Mouse (Mus musculus) kidney, postnatal 4 days (tissue): ENCODE measurements at regions not wholly inside any gene's neighbourhood (a gene's known extent, or its start where the extent isn't known, plus 50 kb on each side); places are given as distances from the start of the nearest gene placed in this dataset.
A peak's percentile ranks its signal among the peaks of the same experiment; 100 is the strongest.

ENCODE experiments used
- DNase-seq, 2 experiments: peaks; one replicate each; pipeline ENCODE4 v3.0.0; 2021; ENCODE audit warnings: mixed read lengths in 2 of 2

DNA sequence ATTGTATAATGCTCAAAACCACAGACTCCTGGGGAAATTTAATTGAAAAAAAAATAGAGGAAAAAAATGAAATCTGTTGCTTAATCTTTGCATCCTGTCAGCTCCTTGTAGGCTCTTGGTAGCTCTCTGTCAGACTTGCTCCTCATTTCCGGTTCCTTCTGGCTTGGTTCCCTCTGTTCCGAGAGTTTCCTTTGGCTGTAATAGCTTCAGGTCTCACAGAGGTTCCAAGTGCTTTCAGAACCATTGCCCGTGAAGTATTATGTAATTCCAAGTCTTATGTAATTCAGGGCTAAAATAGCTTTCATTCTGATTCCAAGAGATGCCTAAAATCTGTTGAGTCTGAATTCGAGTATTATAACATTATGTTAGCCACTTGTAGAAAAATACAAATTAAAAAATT is 117.3 kb downstream of the Spry2 start:
- peak; percentile 18 to 31 for DNase-seq

DNA sequence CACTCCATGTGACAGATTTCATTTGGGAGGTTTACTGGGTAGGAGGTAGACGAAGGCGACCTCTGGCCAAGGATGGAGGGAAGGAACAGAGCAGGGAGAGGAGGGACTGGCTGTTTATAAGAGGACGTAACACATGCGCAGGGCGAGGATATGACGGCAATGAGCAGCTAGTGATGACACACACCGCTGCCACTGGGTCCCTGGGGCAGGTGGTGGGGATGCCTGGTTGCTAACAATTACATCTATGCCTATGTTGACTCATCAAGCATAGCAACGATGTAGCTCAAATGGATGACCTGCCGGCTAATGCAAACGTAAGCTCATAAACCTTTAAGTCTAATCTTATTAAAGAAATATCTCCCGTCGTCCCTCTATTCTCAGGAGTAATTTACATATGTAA is 122.9 kb downstream of the Spry2 start:
- DNase-seq: no peak

DNA sequence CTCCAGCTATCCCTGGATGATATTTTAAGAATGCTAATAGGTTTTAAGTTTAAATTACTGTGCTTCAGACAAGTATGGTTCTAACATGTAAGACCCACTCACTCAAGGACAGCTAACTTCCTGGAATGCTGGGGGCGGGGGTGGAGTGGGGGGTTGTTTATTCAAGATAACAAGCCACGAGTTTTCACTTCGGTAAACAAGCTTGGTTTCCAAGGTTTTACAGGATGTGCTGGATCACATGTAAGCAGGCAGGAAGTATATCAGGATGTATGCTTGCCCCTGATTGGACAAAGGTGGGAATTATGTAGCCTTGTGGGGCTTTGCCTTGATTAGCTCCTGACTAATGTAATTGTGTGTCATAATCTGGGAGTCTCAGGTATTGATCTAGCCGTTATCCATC is 129.5 kb downstream of the Spry2 start:
- DNase-seq: peak in 1 of 2 experiments; percentile 20

DNA sequence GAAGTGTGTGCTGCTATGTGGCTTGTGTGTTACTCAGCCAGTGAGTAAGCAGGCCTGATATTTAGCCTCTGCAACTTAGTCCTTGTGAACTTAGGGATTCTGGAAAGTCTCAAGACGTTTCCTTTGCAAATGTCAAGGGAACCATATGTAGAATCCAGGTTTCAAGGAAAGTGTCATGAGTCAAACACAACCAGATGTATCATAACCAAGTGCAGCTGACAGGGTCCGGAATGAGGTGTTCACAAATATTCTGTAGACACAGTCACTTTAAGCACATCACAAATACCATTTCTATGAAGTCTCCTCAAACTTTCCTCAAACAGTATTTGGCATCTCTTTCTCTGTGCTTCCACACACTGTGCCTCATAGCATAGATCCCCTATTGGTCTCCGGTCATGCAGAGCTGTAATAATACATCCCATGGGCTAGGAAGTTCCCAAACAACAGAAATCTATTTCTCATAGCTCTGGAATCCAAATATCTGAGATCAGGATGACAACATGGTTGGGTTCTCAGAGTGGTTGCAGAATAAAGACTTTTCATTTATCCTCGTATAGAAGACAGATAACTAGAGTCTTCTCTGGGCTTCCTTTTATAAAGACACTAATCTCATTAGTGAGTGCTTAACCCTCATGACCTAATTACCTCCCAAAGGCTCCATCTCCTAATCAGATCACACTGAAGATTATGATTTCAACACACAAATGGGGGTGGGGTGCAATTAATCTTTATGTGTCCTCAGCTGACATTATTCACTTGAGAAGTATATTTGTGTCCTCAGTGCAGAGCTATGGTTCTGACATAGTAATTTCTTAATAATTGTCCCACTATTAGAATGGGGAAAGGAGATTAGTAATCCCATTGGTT is 143.9 kb downstream of the Spry2 start:
- no peak for DNase-seq

DNA sequence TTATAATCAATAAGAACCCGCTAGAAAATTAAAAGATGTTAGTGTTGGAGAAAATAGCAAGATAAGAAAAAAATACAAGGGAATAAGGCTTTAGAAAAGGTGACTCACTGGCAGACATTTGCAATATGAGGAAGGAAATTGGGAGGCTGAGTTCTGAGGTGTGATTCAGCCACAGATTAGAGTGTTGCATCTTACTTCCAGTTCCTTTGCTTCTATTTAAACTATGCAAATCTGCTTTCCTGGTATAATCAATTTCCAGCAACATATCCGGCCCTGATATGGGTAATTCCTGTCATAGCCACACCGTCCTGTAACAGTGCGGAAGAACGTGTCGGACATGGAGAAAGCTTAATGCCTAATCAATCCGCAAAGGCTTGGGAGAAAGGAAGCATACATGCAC is 144.9 kb downstream of the Spry2 start:
- DNase-seq: no peak

DNA sequence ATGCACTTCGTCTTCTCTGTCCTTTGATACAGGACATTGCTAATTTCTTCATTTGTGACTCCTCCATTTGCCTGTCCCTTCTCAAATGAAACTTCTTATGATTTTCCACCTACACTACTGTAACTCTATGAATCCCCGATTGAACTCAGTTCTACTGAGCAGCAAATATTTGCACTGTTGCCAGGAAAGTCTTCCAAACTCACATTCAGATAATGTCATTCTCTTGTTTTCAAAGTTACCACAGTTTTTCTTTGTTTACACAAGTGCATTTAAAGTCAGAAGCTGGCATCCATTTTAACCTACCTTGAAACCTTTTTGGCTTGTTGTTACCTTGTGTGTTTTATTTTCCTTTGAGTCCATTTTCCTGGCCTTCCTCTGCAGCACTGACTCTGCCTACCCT is 152.0 kb downstream of the Spry2 start:
- DNase-seq: no peak

DNA sequence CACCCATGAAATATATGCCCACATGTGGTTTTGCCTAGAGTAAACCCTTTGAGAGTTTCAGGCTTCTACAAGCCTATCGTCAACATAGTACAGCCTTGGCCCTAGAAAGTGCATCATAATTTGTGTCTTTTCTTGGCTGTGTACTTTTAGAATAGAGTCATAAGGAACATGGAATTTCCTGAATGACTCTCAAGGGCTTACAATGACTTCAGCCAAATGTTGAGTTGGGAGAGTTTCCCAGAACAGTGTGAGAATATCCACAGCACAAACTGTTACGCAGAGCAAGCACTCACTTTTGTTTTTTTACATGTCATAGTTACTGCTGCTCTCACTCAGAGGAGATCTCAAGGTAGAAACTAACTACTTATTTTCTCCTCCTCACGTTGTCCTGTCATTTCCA is 152.5 kb downstream of the Spry2 start:
- DNase-seq: no peak

DNA sequence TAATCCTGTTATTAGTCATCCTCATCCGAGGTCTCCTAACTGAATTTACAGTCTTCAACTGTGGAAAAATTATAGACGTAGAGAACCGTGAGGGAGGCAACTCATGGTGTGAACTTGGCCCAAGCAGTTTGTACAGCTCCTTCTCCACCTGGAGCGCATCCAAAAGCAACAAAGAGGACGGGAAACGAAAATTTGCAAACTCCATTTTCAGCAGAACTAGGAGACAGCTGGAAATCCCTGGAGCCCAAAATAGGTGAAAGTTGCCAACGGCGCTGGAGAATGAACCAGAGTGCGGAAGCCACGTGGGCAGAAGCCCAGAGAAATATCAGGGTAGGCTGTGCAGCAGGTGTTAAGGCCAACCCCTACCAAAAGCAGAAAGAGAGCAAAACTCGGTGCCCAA is 155.7 kb downstream of the Spry2 start:
- DNase-seq: peak; percentile 64 to 75

DNA sequence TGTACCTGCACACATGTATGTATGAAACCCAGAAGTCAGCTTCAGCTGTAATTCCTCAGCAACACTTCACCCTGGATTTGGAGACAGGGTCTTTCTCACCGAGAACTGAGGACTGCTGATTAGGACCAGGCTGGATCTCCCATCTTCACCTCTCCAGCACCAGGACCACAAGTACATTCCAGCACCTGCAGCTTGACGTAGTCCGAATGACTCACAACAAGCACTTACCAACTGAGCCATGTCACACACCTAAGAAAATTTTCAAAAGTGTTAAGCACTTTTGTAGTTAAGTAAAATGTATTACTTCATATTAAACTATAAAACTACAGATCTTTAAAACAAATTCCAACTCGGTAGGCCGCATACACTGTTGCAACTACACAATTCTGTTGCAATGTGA is 158.1 kb downstream of the Spry2 start:
- no peak for DNase-seq

DNA sequence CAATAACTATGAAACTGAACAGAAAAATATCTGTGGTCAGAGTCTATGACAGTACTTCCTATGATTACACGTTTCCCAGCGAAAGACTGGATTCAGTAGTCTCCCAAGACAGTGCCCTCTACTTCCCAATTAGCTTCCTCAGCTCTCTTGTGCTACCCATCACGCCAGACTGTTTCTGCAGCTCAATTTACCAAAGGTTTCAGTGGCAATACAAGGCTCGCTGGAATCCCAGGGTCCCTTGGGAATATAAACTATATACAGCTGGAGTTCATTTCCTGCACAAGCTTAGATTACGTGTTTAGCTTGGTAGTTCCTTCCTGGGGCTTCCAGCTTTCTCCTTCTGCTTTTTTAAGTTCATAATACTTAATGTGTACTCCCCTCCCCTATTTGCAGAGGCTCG is 160.3 kb downstream of the Spry2 start:
- DNase-seq: peak in 1 of 2 experiments; percentile 21

DNA sequence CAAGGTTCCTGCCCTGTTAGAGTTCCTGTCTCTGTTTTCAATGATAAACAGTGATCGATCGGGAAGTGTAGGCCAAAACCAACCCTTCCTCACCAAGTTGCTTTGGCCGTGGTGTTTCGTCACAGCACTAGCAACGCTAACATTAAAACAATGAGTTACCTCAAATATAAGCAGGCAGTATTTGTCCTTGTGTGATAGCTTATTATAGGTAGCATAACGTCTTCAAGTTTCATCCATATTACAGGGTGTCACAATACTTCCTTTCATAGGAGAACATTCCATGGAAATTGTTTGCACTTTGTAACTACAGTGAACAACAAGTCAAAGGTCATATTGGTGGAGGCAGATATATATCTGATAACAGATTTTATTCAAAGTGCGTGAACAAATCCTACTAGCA is 162.3 kb downstream of the Spry2 start:
- DNase-seq: no peak

DNA sequence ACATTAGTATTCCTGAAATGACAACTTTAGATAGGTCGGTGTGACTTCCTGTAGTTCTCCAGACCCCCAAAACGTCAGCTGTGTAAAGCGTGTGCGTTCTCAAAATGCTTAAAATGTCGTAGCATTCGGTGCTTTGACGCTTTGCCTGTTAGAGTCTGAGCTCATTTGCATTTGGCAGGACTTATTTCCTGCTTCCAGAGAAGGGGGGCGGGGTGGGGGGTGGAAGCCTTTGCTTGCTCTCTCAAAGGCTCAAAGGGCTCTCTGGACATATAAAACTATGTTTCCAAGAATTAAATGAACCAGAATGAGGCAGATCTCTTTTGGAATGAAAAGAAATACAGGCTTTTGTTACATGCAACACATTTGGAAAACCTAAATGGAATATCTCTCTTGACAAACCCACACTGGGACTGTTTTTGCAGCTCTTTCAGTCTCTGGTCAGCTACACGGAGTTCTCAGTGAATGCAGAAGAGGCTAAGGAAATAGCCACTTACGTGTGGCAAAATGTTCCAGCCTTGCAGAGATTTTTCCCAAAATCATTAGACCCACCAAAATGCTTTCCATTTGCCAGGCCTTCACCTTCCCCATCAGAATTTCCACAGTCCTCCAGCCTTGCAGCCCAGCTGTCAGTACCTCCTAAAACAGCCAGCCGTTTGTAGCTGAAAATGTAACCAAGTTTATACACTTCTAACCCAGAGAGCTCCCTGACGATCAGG is 163.4 kb downstream of the Spry2 start:
- DNase-seq: peak; percentile 67 to 82

DNA sequence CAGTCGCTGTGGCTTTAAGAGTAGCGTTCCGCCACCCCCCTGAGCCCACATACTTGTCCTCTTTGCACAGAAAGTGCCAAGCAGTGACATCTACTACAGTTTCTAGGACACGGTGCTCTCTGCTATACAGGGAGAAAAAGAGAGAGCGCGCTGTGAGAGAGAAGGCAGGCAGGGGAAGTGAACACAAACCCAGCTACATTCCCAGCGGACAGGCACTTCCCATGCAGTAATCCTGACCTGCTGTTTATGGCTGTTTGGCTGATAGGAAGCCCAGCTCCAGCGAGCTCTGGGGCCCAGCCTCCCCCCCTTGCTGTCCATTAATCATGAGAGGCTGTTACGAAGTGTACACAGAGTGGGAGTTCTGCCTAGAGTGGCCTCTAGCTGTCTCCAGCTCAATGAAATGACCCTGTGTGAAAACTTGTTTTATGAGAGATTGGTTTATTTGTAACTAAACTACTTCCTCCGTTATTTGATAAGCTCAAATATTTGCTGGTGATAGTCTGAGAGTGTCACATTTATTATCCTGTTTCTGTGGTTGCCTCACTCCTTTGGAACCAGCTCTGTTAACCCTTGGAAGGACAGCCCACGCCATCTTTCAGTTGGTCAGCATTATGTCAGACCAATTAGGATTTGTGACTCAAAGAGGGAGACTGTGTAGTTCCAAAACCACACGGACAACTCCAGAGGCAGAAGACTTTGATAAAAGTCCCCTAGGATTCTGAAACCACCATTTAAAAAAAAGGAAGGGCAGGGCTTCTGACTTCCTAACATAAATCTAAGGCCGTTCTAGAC is 164.2 kb downstream of the Spry2 start:
- DNase-seq: peak; percentile 77 to 87

DNA sequence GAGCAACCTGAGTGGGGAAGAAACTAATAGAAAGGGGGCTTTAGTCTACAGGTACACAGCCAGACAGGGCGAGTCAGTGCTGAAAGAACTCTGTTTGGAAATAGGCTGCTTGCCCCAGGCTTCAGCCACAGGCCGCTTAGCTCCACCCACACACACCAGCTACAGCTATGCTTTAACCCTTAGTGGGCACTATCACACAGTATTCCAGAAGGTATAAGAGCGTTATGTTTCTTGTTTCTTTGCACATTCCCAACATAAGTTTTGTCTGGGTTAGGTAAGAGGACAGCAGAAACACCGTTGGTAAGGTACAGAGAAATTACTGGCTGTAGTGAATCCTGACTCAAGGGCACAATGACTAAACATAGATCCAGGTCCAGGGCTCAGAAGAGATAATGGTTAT is 165.8 kb downstream of the Spry2 start:
- DNase-seq: peak; percentile 52 to 63

DNA sequence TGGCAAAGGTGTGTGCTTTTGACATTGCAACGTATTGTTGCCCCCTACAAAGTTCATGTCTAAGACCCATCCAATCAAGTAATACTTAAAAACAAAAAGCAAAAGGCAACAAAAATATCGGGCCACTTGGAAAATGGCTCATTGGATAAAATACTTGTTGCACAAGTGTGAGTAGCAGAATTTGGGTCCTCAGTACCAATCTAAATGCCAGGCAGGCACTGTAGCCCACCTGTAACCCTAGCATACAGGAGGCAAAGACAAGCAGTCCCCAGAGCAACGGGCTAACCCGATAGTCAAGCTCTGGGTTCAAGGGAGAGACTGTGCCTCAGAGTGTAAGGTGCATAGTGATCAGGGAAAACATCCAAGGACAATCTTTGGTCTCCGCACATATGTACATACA is 167.8 kb downstream of the Spry2 start:
- DNase-seq: no peak

DNA sequence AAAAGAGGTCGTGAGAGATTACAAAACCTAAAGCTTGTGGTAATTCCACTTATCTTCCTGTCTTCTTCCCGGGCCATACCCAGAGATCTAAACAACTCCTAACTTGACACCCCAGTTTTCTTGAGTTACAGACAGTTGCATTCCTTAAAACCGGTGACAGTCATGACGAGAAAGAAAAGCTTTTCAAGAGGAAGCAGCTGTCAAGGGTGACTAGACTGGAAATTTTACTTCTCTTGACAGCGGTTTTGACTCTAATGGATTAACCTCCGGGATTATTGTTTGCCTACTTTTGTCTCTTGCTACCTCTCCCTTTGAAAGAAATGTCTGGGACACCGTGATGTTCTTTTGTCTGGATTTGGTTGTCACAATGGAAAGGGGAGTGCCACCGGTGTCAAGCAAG is 170.9 kb downstream of the Spry2 start:
- no peak for DNase-seq

DNA sequence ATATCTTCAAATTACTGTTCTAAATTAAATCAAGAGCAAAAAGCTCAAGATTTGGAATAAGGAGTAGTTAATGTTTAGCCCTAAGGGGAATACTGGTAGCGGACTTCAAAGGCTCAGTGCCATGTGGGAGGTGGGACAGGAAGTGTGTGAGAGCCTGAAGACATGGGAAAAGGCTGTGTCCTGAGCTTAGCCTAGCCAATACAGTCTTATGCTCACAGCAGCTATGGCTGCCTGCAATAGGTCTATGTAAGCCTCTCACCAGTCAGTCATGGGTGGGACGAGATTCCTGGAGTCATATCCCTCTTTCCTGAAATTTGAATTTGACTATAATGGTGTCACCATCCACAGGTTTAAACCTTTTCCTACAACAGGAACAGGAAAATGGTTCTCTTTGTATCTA is 173.7 kb downstream of the Spry2 start:
- peak in 1 of 2 experiments; percentile 31 for DNase-seq

DNA sequence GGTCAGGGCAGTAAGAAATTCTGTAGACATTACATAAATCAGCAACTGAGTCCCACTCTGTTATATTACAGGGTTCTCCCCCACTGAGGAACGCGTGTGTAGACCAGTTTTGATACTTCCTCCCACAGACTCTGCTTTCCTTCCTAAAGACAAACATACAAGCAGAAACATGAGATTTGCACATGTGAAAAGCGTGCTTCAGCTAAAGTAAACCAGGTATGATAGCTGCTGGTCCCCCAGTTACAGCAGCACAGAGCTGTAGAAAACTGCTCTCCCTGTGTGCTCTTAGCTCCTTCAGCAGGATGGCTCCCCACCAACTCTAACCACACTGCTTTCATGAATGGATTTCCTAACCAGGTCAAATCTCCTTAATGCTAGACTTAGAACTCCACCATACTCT is 175.0 kb downstream of the Spry2 start:
- DNase-seq: no peak

DNA sequence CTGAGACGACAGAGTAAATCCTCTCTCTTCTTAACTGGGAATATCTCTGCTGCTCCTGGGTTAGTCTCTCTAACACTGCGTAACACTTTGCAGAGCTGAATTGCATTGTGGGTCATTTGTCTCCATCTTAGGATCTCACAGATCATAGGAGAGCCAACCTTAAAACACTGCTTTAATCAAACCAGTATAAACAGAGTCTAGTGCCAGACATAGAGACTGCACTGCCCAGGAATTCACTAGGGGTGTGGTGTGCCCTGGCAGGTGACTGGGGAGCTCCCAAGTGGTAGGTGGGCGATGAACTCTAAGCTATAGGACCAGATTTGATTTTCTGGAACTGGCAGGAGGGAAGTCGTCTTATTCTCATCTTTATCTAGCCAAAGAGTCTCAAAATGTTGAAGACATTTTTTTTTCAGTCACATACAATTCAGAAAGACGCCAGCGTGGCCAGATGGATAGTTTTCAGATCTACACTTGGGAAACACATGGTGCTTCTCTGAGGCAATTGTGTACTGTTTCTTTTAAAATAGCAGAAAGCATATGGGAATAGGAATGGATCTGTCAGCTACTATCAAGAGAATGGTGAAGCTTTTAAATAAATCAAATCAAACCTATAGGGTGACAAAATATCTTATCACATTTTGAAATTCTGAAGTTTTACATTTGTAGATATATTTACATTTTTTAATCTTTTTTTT is 175.7 kb downstream of the Spry2 start:
- DNase-seq: no peak

DNA sequence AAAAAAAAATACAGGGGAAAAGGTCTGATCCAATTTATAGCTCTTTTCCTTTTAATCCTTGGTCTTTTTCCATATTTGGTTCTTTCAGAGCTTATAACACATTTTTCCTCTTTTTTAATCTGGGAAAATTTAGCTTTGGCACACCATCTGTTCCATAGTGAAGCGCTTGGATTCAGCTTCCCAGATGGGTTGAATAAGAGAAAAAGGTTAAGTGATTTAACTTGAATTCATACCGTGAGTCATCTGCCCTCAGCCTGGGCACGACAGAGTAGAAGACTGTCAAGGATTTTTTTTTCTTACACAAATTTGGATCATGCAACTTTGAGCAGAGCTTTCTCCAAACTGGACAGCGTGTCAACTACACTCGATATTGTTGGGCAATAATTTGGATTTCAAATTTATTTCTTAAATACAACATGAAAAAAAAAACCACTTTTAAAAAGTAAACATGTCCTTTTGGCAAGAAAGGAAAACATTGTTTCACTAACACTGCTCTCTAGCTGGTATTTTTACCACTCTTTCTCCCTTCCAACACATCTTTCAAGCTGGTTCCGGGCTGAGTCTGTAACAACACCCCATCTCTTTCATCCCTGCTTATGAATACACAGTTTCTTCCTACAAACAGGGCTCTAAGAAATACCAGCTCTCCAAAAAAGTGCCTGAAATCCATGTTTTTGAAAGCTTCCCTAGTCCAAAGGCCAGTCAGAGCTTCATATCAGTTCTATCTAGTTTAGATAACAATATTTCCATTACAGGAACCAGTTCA is 177.8 kb downstream of the Spry2 start:
- DNase-seq: no peak

DNA sequence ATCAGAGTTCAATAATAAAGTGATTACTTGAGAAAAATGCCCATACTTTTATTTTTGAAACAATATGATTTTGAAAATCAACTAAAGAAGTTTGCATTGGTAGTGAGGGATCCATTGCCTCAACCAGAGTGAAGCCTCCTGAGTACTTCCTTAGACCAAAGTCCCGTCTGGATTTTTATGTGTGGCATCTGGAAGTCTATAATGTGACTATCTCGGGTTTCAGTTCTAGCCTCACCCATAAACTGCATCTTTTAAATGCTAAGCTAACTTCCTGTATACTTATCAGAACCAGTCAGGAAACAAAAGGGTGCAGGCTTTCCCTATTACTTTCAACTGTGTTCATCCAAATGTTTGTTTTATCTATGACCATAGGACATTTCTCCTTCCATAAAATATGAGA is 178.8 kb downstream of the Spry2 start:
- no peak for DNase-seq

DNA sequence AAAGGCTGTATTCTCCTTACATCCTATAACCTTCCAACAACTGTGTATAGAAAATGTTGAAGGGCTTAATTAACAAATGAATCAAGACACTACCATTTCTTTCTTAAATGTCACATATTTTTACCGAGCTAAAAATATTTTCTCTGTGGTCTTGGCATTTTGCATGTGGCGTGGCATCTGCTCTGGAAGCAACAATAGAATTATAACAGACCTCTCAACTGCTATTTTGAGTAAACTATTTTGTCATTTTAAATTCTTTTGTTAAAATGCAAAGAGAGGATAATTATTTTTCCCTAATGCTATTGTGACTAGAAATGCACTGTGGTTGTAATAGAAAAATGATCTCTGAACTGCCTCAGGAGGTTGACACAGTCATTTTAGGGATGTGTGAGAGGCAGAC is 187.9 kb downstream of the Spry2 start:
- DNase-seq: no peak
